Mouse (Mus musculus): ENCODE measurements around the gene Nipa1.
A peak's percentile ranks its signal among the peaks of the same experiment; 100 is the strongest.
"Not testable (repeated sequence)": the region's sequence is repeated elsewhere in the genome, so short reads cannot be mapped to it uniquely, and the experiment has no call there.

Nipa1 gene

GRCm38 (mm10) chr7:56019930-56020253 lies at the start of gene Nipa1:
Gene Nipa1, minus strand, starts transcription at chr7:56019954.
- no peak for DNase-seq (ENCODE audit: low read depth, low spot score)

- no peak for DNase-seq (ENCODE audit: low read depth, low spot score)
Measured at GRCm38 (mm10) chr7:56066634-56067033, 46.9 kb upstream of the Nipa1 start.

- no peak for DNase-seq (ENCODE audit: low read depth, low spot score)
Measured at GRCm38 (mm10) chr7:56066136-56066535, 46.4 kb upstream of the Nipa1 start.

- DNase-seq (ENCODE audit: low read depth, low spot score): no peak
Measured at GRCm38 (mm10) chr7:56064876-56065275, 45.1 kb upstream of the Nipa1 start.

- DNase-seq (ENCODE audit: low read depth, low spot score): no peak
Measured at GRCm38 (mm10) chr7:56055338-56055737, 35.6 kb upstream of the Nipa1 start.

GRCm38 (mm10) chr7:56052996-56053395 lies 33.2 kb upstream of the Nipa1 start:
- DNase-seq (ENCODE audit: low read depth, low spot score): no peak

- peak; percentile 46 for DNase-seq (ENCODE audit: low read depth, low spot score)
Measured at GRCm38 (mm10) chr7:56050487-56050911, 30.7 kb upstream of the Nipa1 start.

GRCm38 (mm10) chr7:56049831-56050321 lies 30.1 kb upstream of the Nipa1 start, which contains the start of gene Herc2:
Gene Herc2, plus strand, starts transcription at chr7:56050196.
- peak; percentile 99 for DNase-seq (ENCODE audit: low read depth, low spot score)

GRCm38 (mm10) chr7:56047178-56047577 lies 27.4 kb upstream of the Nipa1 start:
- DNase-seq (ENCODE audit: low read depth, low spot score): no peak

GRCm38 (mm10) chr7:56044267-56044629 lies 24.5 kb upstream of the Nipa1 start:
- DNase-seq (ENCODE audit: low read depth, low spot score): no peak

GRCm38 (mm10) chr7:56043577-56044266 lies 24.0 kb upstream of the Nipa1 start:
- no peak for DNase-seq (ENCODE audit: low read depth, low spot score)

- DNase-seq (ENCODE audit: low read depth, low spot score): peak; percentile 91
Measured at GRCm38 (mm10) chr7:56042353-56042752, 22.6 kb upstream of the Nipa1 start.

- peak; percentile 52 for DNase-seq (ENCODE audit: low read depth, low spot score)
Measured at GRCm38 (mm10) chr7:56023586-56023985, 3.8 kb upstream of the Nipa1 start.

- peak; percentile 93 for DNase-seq (ENCODE audit: low read depth, low spot score)
Measured at GRCm38 (mm10) chr7:56018972-56019929, 503 bp downstream of the Nipa1 start.

- DNase-seq (ENCODE audit: low read depth, low spot score): no peak
Measured at GRCm38 (mm10) chr7:56018446-56018971, 1.2 kb downstream of the Nipa1 start.

- no peak for DNase-seq (ENCODE audit: low read depth, low spot score)
Measured at GRCm38 (mm10) chr7:56017761-56018160, 2.0 kb downstream of the Nipa1 start.

GRCm38 (mm10) chr7:56015837-56016236 lies 3.9 kb downstream of the Nipa1 start:
- DNase-seq (ENCODE audit: low read depth, low spot score): no peak

- DNase-seq (ENCODE audit: low read depth, low spot score): no peak
Measured at GRCm38 (mm10) chr7:56015172-56015571, 4.6 kb downstream of the Nipa1 start.

- DNase-seq (ENCODE audit: low read depth, low spot score): not testable (repeated sequence)
Measured at GRCm38 (mm10) chr7:56014002-56014702, 5.6 kb downstream of the Nipa1 start.

- no peak for DNase-seq (ENCODE audit: low read depth, low spot score)
Measured at GRCm38 (mm10) chr7:56013261-56014001, 6.3 kb downstream of the Nipa1 start.

- no peak for DNase-seq (ENCODE audit: low read depth, low spot score)
Measured at GRCm38 (mm10) chr7:56011018-56011333, 8.8 kb downstream of the Nipa1 start.

Data from R1 (cell line).